Comparison of ENCODE assay signal across 20 mouse cellular contexts in the genomic region with DNA sequence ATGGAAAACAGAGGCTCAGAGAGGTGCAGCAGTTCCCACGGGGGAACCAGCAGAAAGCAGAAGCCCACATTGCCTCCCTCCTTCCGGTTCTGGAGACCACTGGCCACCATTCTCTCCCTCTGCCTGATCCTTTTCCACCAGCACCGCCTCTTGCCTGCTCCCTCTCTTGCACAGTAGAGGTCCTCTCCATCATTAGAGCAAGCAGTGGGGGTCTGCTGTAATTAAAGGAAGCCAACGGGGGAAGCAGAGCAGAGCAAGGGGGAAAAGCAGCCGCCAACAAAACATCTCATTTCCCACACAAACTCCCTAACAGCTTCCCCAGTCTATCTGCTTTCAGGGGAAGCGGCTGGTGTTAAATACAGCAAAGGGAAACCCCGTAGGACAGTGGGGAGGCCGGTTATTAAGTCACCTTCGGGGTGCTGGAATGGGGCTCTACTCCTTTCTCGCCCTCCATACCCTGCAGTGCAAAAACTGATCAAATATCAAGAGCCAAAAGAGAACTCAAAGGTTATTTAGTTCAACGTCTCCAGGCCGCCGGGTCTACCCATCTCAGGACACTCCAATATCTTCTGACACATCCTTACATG. TPM values are rescaled to one million over a fixed set of nuclear protein-coding genes. Genes with fewer than 3 reads are reported as not detected.
A peak's percentile ranks its signal among the peaks of the same experiment; 100 is the strongest.
DNase-seq lines count a peak whose midpoint lies in the region; ATAC-seq and TF ChIP-seq lines count a peak whose summit lies in the region.
"Had no signal": no experiment of that assay in that cellular context is flagged by ENCODE, and none has a peak within 500 bp of the region (broad histone marks: within the 10 kb centered on the region; RNA-seq: fewer than 3 reads in every experiment).

No protein-coding gene starts in this region.

- 0 out of 2 replicates have a peak overlapping the region, but pooled peaks have one; percentile 9 for H3K27ac ChIP-seq in midbrain, embryonic 14.5 days (replicated peaks; ENCODE audit: low read depth, low read length)
- no peak overlapping the region for H3K27ac ChIP-seq in midbrain, embryonic 11.5 days (ENCODE audit: low read depth, low read length)
- H3K27ac ChIP-seq in forebrain, embryonic 15.5 days (replicated peaks): no peak overlapping the region
- H3K27ac ChIP-seq in hindbrain, postnatal 0 days: no peak overlapping the region
- no peak overlapping the region for H3K27ac ChIP-seq in liver, postnatal 0 days (ENCODE audit: low read depth)
- H3K27ac ChIP-seq: gastrocnemius, adult 2 months; limb, embryonic 13.5 days; liver, embryonic 15.5 days; neural tube, embryonic 12.5 days had no signal

- H3K9ac ChIP-seq in midbrain, embryonic 14.5 days (replicated peaks; ENCODE audit: low read length): no peak overlapping the region
- no peak overlapping the region for H3K9ac ChIP-seq in midbrain, embryonic 11.5 days (ENCODE audit: low read length)
- H3K9ac ChIP-seq in forebrain, embryonic 15.5 days (replicated peaks): no peak overlapping the region
- no peak overlapping the region for H3K9ac ChIP-seq in hindbrain, postnatal 0 days (replicated peaks; ENCODE audit: low read length)
- H3K9ac ChIP-seq in liver, postnatal 0 days (replicated peaks): no peak overlapping the region
- H3K9ac ChIP-seq: limb, embryonic 13.5 days; liver, embryonic 15.5 days; neural tube, embryonic 12.5 days had no signal

- no peaks in the 10 kb centered on the region for H3K9me3 ChIP-seq in midbrain, embryonic 14.5 days (ENCODE audit: control insufficient read depth, low read length)
- H3K9me3 ChIP-seq in midbrain, embryonic 11.5 days (ENCODE audit: control insufficient read depth, low read length): no peaks in the 10 kb centered on the region
- H3K9me3 ChIP-seq in forebrain, embryonic 15.5 days: no peaks in the 10 kb centered on the region
- no peaks in the 10 kb centered on the region for H3K9me3 ChIP-seq in hindbrain, postnatal 0 days (ENCODE audit: low read length)
- peaks cover 4% of the 10 kb centered on the region; the same call in 1 of the 2 replicates for H3K9me3 ChIP-seq in liver, postnatal 0 days (ENCODE audit: low read length)
- H3K9me3 ChIP-seq: limb, embryonic 13.5 days; liver, embryonic 15.5 days; neural tube, embryonic 12.5 days had no signal

- WGBS in midbrain, embryonic 14.5 days: 27% methylated on average over 13 of the region's 13 CpGs
- 20% methylated on average over 13 of the region's 13 CpGs for WGBS in midbrain, embryonic 11.5 days
- 8% methylated on average over 13 of the region's 13 CpGs for WGBS in forebrain, embryonic 15.5 days
- WGBS in hindbrain, postnatal 0 days: 21% methylated on average over 13 of the region's 13 CpGs
- whole genome bisulfite sequencing in liver, postnatal 0 days (ENCODE audit: insufficient replicate concordance): 49% methylated on average over 13 of the region's 13 CpGs

- no peak for TF ChIP-seq EP300 in liver, postnatal 0 days (IDR thresholded peaks at IDR 0.05; ENCODE audit: low read depth)

- H3K27me3 ChIP-seq in midbrain, embryonic 14.5 days (ENCODE audit: control insufficient read depth, insufficient read depth, low read length): no peaks in the 10 kb centered on the region
- no peaks in the 10 kb centered on the region; the same call in 1 of the 2 replicates for H3K27me3 ChIP-seq in midbrain, embryonic 11.5 days (ENCODE audit: control insufficient read depth, insufficient read depth, low read length)
- H3K27me3 ChIP-seq in forebrain, embryonic 15.5 days: 0 out of 2 replicates have a peak, but pooled peaks cover 6% of the 10 kb centered on the region
- H3K27me3 ChIP-seq in hindbrain, postnatal 0 days (ENCODE audit: insufficient read depth, low read length): 0 out of 2 replicates have a peak, but pooled peaks cover 3% of the 10 kb centered on the region
- no peaks in the 10 kb centered on the region for H3K27me3 ChIP-seq in liver, postnatal 0 days (ENCODE audit: insufficient read depth, low read length)
- H3K27me3 ChIP-seq: CH12.LX; limb, embryonic 13.5 days; liver, embryonic 15.5 days; neural tube, embryonic 12.5 days had no signal

- H3K4me1 ChIP-seq in midbrain, embryonic 14.5 days (ENCODE audit: control insufficient read depth, insufficient read depth, low read length): peaks cover 17% of the 10 kb centered on the region
- peaks cover 4% of the 10 kb centered on the region for H3K4me1 ChIP-seq in midbrain, embryonic 11.5 days (ENCODE audit: control insufficient read depth, insufficient read depth, low read length)
- peaks cover 20% of the 10 kb centered on the region for H3K4me1 ChIP-seq in forebrain, embryonic 15.5 days
- H3K4me1 ChIP-seq in hindbrain, postnatal 0 days (ENCODE audit: insufficient read depth, low read length): peaks cover 11% of the 10 kb centered on the region
- H3K4me1 ChIP-seq in liver, postnatal 0 days (ENCODE audit: insufficient read depth): no peaks in the 10 kb centered on the region
- H3K4me1 ChIP-seq: liver, embryonic 15.5 days had no signal

- H3K4me2 ChIP-seq in midbrain, embryonic 14.5 days (ENCODE audit: low read length): peak overlapping the region; percentile 27
- no peak overlapping the region for H3K4me2 ChIP-seq in midbrain, embryonic 11.5 days
- H3K4me2 ChIP-seq in forebrain, embryonic 15.5 days (replicated peaks): peak overlapping the region; percentile 29
- H3K4me2 ChIP-seq in hindbrain, postnatal 0 days (ENCODE audit: low read depth, low read length): peak overlapping the region; percentile 37
- H3K4me2 ChIP-seq in liver, postnatal 0 days (ENCODE audit: low read depth, low read length): no peak overlapping the region
- H3K4me2 ChIP-seq: heart, embryonic 11.5 days; limb, embryonic 13.5 days; liver, embryonic 15.5 days; neural tube, embryonic 12.5 days had no signal

- peak; percentile 20 for DNase-seq in midbrain, embryonic 14.5 days
- DNase-seq in midbrain, embryonic 11.5 days (ENCODE audit: low spot score, missing footprints): no peak
- DNase-seq in hindbrain, postnatal 0 days (ENCODE audit: low spot score): peak; percentile 13
- DNase-seq in gastrocnemius, postnatal 25 days: no peak
- DNase-seq in liver, postnatal 0 days: no peak
- DNase-seq in kidney, postnatal 25 days: no peak
- DNase-seq: cerebellum, adult 8-10 months; gastrocnemius, adult 2 months; heart, postnatal 10 days; kidney, adult 9 months; spleen, adult 18-20 months; thymus, postnatal 25 days had no signal

- no peaks in the 10 kb centered on the region for H3K36me3 ChIP-seq in midbrain, embryonic 14.5 days (ENCODE audit: control insufficient read depth, insufficient read depth, low read length)
- H3K36me3 ChIP-seq in midbrain, embryonic 11.5 days (ENCODE audit: control insufficient read depth, insufficient read depth, low read length): no peaks in the 10 kb centered on the region
- no peaks in the 10 kb centered on the region for H3K36me3 ChIP-seq in forebrain, embryonic 15.5 days
- H3K36me3 ChIP-seq in hindbrain, postnatal 0 days (ENCODE audit: insufficient read depth, low read length): no peaks in the 10 kb centered on the region
- H3K36me3 ChIP-seq in liver, postnatal 0 days (replicated peaks; ENCODE audit: insufficient read depth, low read length): no peaks in the 10 kb centered on the region
- H3K36me3 ChIP-seq: limb, embryonic 13.5 days; liver, embryonic 15.5 days; neural tube, embryonic 12.5 days had no signal

- ATAC-seq in midbrain, embryonic 14.5 days (ENCODE audit: low FRiP score, low TSS enrichment): no peak
- ATAC-seq in midbrain, embryonic 11.5 days (ENCODE audit: low FRiP score): no peak
- peak; percentile 51 for ATAC-seq in forebrain, embryonic 15.5 days (replicated peaks)
- 0 out of 2 replicates have a peak, but pooled peaks have one; percentile 30 for ATAC-seq in hindbrain, postnatal 0 days
- ATAC-seq in liver, postnatal 0 days: no peak
- ATAC-seq: lung, postnatal 0 days had no signal

- TF ChIP-seq CTCF in hindbrain, postnatal 0 days (IDR thresholded peaks at IDR 0.05; ENCODE audit: low read depth): no peak
- TF ChIP-seq CTCF in liver, postnatal 0 days (IDR thresholded peaks at IDR 0.05; ENCODE audit: low read depth): no peak

- no peak overlapping the region for H3K4me3 ChIP-seq in midbrain, embryonic 14.5 days (replicated peaks; ENCODE audit: low read depth, low read length)
- H3K4me3 ChIP-seq in midbrain, embryonic 11.5 days (ENCODE audit: low read depth, low read length): no peak overlapping the region
- 0 out of 2 replicates have a peak overlapping the region, but pooled peaks have one; percentile 1 for H3K4me3 ChIP-seq in forebrain, embryonic 15.5 days
- H3K4me3 ChIP-seq in hindbrain, postnatal 0 days (ENCODE audit: low read length): no peak overlapping the region
- H3K4me3 ChIP-seq in liver, postnatal 0 days (ENCODE audit: low read depth, low read length): no peak overlapping the region
- H3K4me3 ChIP-seq: gastrocnemius, adult 2 months; limb, embryonic 13.5 days; liver, embryonic 15.5 days; neural tube, embryonic 12.5 days had no signal

RNA-seq across cellular contexts. Expression of a gene that starts 32.1 kb away (rescaled TPM):
- polyA plus RNA-seq in midbrain, embryonic 14.5 days (2014; fragmentation: Nextera tagmentation; extraction: Ambion mirVana): 13.6 and 15.2 TPM in 2 replicates
- 3.1 and 3.7 TPM in 2 replicates for polyA plus RNA-seq in midbrain, embryonic 11.5 days (2014; fragmentation: Nextera tagmentation; extraction: Ambion mirVana)
- 6.7 and 7.2 TPM in 2 replicates for polyA plus RNA-seq in forebrain, embryonic 15.5 days (2015; fragmentation: Nextera tagmentation; extraction: Ambion mirVana)
- total RNA-seq in hindbrain, postnatal 0 days (2014; rRNA removed): 19.7 and 20.7 TPM in 2 replicates
- polyA plus RNA-seq in hindbrain, postnatal 0 days (2015; fragmentation: Nextera tagmentation; extraction: Ambion mirVana): 11.5 and 12.2 TPM in 2 replicates
- total RNA-seq in gastrocnemius, postnatal 25 days (2021): not detected
- 0.06 TPM in 1 of 2 replicates, not detected in the other for polyA plus RNA-seq in liver, postnatal 0 days (2015; fragmentation: Nextera tagmentation; extraction: Ambion mirVana)
- total RNA-seq: CH12.LX; gastrocnemius, adult 2 months; monocyte, adult 5-6 weeks had no signal

Comparison
In these comparisons a context has a peak if more than half of its experiments do, and no peak if none do; other contexts are left out.
1. DNase-seq: peak in midbrain, embryonic 14.5 days (single experiment) and hindbrain, postnatal 0 days (single experiment); none in midbrain, embryonic 11.5 days (single experiment), gastrocnemius, postnatal 25 days (single experiment), liver, postnatal 0 days (single experiment) and kidney, postnatal 25 days (0 of 2).
2. H3K4me2 ChIP-seq: peak in midbrain, embryonic 14.5 days (single experiment), forebrain, embryonic 15.5 days (single experiment) and hindbrain, postnatal 0 days (single experiment); none in midbrain, embryonic 11.5 days (single experiment) and liver, postnatal 0 days (single experiment).
3. ATAC-seq: peak in forebrain, embryonic 15.5 days (single experiment) and hindbrain, postnatal 0 days (single experiment); none in midbrain, embryonic 14.5 days (single experiment), midbrain, embryonic 11.5 days (single experiment) and liver, postnatal 0 days (single experiment).